Mouse (Mus musculus) adipose tissue, adult 10 weeks (tissue): Measurements from ENCODE around the gene 1110008L16Rik. TPM values are rescaled to one million over a fixed set of nuclear protein-coding genes. Genes with fewer than 3 reads are reported as not detected.

Experiments
- polyA plus RNA-seq: library from polyadenylated mRNA; stranded (reverse); fragments of 350-450 nt; fragmentation: Illumina TruSeq; extraction: RNeasy Lipid Tissue Mini Kit (QIAGEN cat#74804); gene quantifications from one replicate; pipeline ENCODE4 v1.2.3, GENCODE M21; 2014; ENCODE audit warnings: low read depth, low replicate concordance

1110008L16Rik gene
- polyA plus RNA-seq = 10.8 TPM

DNA sequence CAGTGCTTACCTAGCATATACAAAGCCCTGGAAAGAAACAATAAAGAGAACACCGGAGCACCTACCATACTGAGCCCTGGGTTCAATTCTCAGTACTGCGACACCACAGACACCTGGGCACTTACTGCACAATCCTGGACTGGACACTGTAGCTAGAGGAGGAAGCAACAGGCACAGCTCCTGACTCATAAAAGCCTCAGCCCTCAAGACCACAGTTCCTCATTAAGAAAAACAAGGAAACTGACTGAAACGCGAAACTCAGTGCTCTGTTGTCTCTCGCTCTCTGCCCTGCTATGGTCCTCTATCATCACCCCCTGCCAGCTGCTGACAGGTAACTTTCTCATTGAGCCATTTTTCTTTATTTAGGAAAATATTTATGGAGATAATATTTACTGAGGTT, at the start of gene 1110008L16Rik:
1110008L16Rik (plus strand) TSS at position 242 of the 400 bp plus-strand sequence.

DNA sequence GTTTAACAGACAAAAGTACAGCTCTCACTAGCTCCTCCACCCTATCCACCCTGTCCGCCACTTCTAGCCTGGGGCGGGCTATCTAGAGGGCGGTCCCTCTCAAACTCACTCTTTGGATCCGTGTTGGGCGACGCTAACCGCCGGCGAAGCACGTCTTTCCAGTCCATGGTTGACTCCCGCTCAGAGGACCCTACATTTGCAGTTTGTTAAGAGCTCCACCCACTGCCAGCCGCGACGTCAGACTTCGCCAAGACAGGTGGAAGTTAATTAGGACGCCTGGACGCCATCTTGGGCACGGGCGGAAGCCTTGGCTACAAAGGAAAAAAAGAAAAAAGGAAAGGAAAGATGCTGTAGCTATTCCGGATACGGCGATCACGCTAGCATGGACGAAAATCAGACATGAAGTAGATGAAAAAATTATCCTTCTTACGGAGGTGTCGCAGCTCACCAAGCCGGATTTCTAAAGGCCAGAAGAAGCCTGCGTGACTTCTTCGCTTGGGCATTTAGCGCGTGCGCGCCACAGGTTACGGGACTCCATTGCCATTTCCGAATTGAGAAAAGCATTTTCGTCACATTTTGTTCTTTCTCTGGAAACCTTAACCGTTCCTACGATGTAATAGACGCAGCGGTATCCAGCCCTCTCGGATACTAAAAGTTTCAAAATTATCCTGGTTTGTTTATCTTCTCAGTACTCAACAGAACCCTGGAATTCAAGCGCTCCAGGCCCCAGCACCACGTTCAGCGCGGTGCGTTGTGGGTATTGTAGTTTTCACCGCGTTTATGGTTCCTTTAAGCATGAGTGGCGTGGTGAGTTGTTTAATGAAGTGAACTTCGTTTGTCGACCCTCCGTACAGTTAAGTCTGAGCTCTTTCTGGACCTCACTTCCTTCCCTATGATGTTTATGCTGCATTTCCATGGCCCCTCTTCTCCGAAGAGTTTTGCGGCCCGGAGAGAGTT, 3.4 kb downstream of the 1110008L16Rik start, which contains the start of gene Ppp2r3c:
Ppp2r3c (minus strand) TSS at position 514 of the 957 bp plus-strand sequence.

DNA sequence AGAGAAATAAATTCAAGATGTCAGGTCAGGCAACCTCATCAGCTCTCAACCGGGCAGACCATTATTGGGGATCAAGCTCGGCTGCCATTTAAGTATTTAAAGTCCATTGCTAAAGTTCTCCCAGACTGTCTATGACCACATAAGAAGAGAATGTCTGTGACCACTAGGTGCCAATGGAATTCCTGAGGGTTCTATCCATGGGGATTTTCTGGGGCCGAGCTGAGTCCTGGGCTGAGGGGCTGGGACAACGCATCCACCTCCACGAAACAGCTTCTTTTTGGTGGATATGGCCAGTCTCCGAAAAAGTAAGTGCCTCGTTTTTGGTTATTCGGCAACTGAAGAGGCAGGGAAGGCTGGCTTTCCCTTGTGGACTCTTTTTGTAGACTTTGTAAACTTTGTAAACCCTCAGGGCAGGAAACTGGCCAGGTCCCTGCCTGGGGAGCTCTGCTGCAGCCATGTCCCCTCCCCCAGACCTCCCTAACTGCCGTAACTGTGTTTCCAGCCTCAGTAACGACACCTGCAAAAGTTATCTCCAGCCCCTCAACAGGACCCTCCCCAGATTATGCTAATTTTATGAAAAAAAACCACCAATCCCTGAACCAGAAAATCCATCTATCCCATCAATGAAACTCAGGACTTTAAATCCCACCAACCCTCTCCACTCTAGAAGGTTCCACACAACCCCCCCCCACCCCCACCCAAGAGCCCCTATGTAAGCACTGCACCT, 84.8 kb downstream of the 1110008L16Rik start, which contains the start of gene Psma6:
Psma6 (plus strand) TSS at position 200 of the 727 bp plus-strand sequence.

Other genes with a start within 250 kb of the 1110008L16Rik start
- 15.5 TPM for gene 2700097O09Rik, start 219.5 kb upstream of the 1110008L16Rik start, polyA plus RNA-seq
- 92.1 TPM for gene Srp54a, start 219.3 kb upstream of the 1110008L16Rik start, polyA plus RNA-seq
- gene Fam177a, start 175.1 kb upstream of the 1110008L16Rik start, polyA plus RNA-seq = 19.1 TPM
- 48.3 TPM for gene Srp54b, start 144.5 kb upstream of the 1110008L16Rik start, polyA plus RNA-seq
- gene 1700047I17Rik2, start 100.0 kb upstream of the 1110008L16Rik start, polyA plus RNA-seq = not detected
- gene Srp54c, start 69.4 kb upstream of the 1110008L16Rik start, polyA plus RNA-seq = 64.8 TPM
- 8.3 TPM for gene Ppp2r3c, start 3.4 kb downstream of the 1110008L16Rik start, polyA plus RNA-seq
- gene Psma6, start 84.6 kb downstream of the 1110008L16Rik start, polyA plus RNA-seq = 190 TPM
- gene Nfkbia, start 193.1 kb downstream of the 1110008L16Rik start, polyA plus RNA-seq = 62.6 TPM